8 mouse cellular contexts compared by ENCODE assay signal in the genomic region with DNA sequence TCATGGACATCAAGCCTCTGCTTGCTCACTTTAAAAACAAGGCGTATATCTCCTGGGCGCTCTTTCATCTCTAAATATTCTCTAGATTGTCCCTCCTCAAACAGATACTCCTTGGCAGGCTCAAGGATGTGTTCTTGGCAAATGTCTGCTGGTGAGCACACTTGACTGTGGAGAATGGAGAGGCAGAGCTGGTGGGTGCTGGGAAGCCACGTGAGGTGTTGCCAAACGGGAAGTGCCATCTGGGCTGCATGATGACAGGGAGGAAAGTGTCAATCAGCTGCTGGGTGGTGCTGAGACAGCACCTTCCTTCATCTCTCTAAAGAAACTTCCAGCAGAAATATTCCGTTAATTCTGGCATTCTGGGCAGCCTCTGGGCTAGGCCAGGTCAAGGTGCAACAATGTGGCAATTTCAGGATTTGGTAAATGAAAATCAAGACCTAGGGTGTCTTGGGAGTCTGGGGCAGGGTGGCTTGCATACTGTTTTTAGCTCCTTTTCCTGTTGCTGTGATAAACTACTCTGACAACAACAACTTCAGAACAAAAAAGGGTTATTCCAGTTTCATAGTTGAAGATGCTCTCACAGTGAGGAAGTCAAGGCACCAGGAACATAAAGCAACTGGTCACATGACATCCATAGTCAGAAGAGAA.
DNase-seq lines count a peak whose midpoint lies in the region.

No protein-coding gene starts in this region.

- DNase-seq in heart, adult 18-20 months = peak; percentile 28 to 69
- DNase-seq in heart, postnatal 4 days = no peak
- DNase-seq in brain, adult 2 months (ENCODE audit: low read depth, low spot score) = peak; percentile 80
- peak; percentile 62 to 69 for DNase-seq in layer of hippocampus, postnatal 10 days (ENCODE audit: low spot score in 2 of 2)
- peak; percentile 66 for DNase-seq in right cerebral cortex, postnatal 25 days
- DNase-seq in embryo, embryonic 9.5 days (ENCODE audit: extremely low spot score) = no peak
- DNase-seq in kidney, adult 11 months = no peak
- no peak for DNase-seq in urinary bladder, postnatal 14 days (ENCODE audit: low spot score)

Comparison
In these comparisons a context has a peak if more than half of its experiments do, and no peak if none do; other contexts are left out.
1. DNase-seq: peak in heart, adult 18-20 months (2 of 2), brain, adult 2 months (single experiment), layer of hippocampus, postnatal 10 days (2 of 2) and right cerebral cortex, postnatal 25 days (single experiment); none in heart, postnatal 4 days (single experiment), embryo, embryonic 9.5 days (single experiment), kidney, adult 11 months (single experiment) and urinary bladder, postnatal 14 days (single experiment).